Mouse (Mus musculus): Measurements from ENCODE around the gene Rpl14.

Rpl14 gene

DNA sequence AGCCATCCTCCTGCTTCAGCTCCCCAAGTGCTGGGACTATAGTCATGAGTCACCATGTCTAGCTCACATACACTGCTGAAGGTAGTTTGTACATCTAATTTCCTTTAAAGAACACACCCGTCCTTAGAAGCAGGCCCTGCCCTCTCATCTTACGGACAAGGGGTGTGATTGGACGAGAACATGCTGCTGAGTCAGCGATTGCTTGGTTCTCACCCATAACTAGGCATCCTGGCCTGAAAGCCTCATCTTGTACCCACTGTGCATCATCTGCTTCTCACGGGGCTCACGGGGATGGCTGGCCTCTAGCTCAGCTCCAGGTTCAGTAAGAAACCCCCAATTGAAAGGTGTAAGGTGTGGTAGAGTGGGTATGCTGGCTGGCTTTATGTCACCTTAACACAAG is 42.8 kb downstream of the Rpl14 start:
- DNase-seq, result no peak

DNA sequence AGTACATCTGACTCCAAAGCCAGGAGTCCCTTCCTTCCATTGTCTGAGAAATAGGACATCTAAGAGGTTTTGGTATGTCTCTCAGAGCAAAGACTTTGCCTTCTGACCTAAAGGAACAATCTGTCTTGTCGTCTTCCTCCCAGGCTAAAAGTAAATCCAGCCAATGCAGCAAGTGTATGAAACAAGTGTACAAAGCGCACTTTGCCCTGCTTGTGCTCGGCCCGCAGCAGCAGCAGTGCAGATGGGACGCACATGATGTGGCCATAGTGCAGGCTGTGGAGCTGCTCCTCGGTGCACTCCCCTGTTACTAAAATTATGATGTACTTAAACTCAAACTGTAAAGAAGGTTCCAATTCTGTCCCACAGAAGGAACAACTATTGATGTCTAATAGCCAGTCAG is 46.9 kb downstream of the Rpl14 start:
- no peak for DNase-seq

DNA sequence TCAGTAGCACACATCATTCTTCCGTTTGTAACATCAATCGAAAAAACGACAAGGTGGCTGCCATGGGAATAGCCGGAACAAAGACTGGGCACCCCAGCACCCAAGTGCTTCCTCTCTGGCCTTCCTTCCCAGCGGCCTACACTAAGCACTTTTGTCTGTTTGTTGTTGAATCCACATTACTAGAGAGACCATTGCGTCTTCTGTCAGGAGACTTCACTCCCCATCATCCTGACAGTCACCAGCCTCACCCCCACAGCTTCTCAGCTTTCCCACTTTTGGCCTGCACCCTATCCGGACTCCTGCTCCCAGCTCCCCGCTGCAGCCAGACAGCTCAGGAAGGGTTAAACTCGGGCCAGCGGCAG is 48.1 kb downstream of the Rpl14 start:
- no peak for DNase-seq

DNA sequence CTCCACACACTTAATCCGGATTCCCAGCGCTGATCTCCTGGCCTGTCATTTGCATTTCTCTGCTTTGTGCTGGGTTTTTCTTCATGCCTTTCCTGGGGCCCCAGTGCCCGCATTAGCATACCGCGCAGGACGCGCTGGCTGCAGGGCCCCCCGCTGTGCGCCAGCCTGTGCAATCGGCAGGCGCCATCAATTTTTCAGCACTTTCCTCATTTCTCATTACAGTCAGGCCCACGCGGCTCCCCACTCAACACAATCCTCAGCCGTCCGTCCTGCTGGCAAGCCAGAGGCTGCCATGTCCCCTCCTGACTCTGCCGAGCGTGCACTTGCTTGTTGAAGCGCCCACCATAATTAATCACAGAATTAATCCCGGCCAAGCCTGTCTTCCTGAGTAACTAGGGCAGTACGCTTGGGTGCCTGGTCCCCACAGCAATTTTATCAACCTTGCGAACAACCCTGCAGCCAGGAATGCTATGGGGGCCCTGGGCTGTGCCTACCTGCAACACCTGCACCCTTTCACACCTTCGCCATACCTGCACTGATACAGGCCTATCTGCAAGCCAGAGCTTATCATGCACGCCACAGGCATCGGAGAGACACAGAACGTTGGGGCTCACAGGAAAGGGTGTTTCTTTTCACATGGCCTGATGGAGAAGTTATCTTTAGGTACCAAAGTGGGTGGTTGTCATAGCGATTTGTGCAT is 48.6 kb downstream of the Rpl14 start:
- no peak for DNase-seq

DNA sequence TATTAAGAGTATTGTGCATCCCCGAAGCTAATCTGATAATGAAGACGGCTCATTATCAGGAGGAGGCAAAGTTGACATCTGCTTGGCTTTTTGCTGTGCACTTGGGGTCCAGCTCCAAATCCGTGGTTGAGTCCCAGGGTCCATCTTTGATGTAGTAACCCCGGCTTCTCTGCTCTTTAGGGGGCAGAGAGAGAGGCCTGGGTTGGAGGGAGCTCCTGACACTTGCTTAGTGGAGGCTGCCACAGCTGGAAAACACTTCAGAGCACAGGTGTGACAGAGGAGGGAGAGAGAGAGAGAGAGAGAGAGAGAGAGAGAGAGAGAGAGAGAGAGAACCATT is 49.1 kb downstream of the Rpl14 start:
- no peak for DNase-seq

Data from kidney, postnatal 14 days (tissue).